Mouse (Mus musculus): ENCODE data around the gene Hp.

Hp gene

DNA sequence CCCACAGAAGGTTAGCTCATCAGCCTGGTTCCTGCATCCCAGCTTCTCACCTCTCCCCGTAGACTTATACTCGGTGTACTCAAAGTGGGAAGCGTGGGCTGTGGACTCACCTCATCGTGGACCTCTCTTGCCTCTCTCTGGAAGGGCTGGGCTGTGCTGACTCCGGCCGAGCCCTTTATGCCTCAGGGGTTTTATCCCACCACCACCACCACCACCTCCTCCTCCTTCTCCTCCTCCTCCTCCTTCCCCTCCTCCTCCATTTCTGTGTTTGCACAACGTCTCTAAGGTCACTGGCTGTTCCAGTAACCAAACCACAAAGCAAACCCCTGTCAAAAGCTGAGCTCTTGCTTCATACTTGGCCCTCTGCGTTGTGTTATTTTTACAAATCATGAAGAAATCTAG, at the start of gene Hp:
Hp (minus strand) TSS at position 273 of the 402 bp plus-strand sequence.
- in situ Hi-C loops (cut with MboI; ENCODE audit: unreplicated experiment in 2 of 2): no loop called here

DNA sequence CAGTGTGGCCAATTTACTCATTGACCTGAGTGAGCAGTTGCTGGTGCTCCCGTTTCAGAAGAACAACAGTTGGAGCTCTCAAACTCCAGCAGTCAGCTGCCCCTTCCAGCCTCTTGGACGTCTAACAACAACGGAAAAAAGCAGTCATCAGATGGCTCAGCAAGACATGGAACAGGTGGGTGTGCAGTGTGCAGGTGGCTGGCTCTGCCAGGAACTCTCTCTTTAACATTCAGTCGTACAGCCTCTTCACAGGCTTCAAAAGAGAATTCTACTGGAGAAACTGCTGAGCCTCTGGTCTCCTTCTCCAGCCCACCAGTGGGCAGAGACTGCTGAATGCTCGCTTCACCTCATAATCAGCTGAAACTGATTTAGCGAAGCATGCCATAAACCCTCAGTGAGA, 49.7 kb upstream of the Hp start:
- in situ Hi-C loops (cut with MboI; ENCODE audit: unreplicated experiment in 2 of 2): no loop called here

DNA sequence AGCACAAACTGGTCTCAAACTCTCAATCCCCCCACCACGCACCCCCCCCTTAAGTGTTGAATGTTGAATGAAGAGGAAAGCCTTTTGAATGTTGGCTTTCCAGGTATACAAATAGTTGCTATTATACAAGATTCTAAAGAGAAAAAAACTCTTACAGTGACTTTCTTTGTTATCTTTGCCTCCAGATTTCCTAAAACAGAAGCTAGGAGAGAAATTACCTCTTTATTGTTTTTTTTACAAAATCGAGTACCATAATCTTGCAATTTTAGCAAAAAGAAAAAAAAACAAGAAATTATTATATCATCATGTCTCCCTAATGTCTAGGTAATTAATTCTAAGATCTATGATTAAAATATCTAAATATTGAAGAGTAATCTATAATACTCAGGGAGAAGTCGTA, 36.6 kb upstream of the Hp start:
- in situ Hi-C loops (cut with MboI; ENCODE audit: unreplicated experiment in 2 of 2): no loop called here

DNA sequence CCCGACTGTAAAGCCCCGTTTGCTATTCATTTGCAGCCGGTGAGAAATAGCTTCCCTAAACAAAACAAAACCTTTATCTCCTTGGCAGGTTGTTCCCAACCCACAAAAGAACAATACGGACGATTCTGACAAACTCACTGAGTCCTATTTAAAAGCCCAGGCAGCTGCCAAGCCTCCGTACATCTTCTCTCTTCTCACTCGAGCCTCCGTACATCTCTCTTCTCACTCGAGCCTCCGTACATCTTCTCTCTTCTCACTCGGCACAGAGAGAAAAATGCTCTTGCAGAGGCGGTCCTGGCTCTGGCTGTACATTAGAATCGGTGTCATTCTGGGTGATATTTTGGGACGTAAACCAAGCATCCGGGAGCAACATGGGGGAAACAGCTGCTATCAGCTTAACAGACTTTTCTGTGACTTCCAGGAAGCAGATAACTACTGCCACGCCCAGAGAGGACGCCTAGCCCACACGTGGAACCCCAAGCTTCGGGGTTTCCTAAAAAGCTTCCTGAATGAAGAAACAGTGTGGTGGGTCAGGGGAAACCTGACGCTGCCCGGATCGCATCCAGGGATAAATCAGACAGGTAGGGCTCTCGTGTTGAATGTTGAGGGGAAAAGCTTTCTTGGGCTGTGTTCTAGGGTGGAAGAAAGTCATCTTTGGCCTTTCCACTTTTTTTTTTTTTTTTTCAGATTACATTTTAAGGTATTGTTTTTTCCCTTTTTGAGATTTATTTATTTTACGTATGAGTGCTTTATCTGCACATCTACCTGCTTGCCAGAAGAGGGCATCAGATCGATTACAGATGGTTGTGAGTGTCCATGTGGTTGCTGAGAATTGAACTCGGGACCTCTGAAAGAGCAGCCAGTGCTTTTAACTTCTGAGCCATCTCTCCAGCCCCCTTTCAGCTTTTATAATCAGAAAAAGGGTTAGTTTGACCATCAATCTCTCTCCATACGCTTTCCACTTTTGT, 35.6 kb upstream of the Hp start, which contains the start of gene Pkd1l3:
Pkd1l3 (plus strand) TSS at position 275 of the 968 bp plus-strand sequence.
- in situ Hi-C loops (cut with MboI; ENCODE audit: unreplicated experiment in 2 of 2): loop anchor here in 1 of 2 experiments (5.0 kb wide), 1 partner anchor 78 kb away; the partner anchor contains the start of gene Ist1

DNA sequence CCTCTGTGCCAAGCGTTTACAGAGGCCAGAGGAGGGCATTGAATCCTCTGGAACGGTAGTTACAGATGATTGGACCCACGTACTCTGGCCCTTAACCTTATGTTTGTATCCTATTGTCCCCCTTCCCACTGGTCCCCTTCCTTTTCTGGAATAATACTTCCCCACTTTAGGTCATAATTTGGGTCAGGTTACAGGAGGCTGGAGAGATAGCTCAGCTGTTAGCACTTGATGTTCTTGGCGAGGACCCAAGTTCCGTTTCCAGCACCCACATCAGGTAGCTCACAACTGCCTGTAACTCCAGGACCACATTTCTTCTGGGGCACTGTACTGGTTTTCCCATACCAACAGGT, 30.2 kb upstream of the Hp start:
- in situ Hi-C loops (cut with MboI; ENCODE audit: unreplicated experiment in 2 of 2): loop anchor here (5.0 kb wide), 1 partner anchor 42 kb away; the partner anchor contains the start of genes Dhx38 (in 2 of the 2) and Txnl4b (in 2 of the 2)

DNA sequence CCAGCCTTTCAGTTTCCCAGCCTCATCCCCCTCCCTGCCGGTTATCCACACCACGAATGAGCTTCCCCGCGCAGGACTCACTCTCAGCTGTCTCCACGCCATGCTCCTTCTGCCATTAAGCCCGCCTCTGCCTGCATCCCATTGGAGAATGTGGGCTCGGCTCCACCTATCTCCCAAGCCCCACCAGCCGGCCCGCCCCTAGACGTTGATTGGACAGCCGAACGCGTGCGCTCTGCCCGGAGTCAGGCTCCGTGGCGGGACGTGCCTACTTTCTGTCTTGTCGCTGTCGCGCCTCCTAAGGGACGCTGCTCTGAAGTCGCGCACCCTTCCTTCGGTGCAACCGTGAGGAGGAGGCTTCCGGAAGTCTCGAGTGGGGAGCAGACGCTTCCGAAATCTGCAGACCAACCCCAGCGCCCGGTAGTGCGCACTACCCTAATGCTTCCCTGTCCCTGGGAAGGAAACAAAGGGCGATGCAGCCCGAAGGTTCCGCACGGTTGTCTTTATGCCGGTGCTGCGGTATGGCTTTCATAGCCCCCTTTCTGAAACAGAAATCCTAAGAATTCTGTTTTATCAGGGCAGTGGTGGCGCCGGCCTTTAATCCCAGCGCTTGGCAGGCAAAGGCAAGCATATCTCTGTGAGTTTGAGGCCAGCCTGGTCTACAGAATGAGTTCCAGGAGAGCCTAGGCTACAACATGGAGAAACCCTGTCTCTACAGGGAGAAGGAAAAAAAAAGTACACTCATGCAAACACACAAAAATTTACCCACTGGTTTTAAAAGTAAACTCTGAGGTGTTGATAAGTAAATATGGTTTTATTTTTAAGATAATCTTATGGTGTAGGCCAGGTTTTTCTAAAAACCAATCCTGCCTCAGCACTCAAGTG, 29.5 kb upstream of the Hp start, which contains the start of gene Dhodh:
Dhodh (minus strand) TSS at position 403 of the 882 bp plus-strand sequence.
- in situ Hi-C loops (cut with MboI; ENCODE audit: unreplicated experiment in 2 of 2): loop anchor here (5.0 kb wide), 1 partner anchor 41 kb away; the partner anchor contains the start of genes Dhx38 (in 2 of the 2) and Txnl4b (in 2 of the 2)

DNA sequence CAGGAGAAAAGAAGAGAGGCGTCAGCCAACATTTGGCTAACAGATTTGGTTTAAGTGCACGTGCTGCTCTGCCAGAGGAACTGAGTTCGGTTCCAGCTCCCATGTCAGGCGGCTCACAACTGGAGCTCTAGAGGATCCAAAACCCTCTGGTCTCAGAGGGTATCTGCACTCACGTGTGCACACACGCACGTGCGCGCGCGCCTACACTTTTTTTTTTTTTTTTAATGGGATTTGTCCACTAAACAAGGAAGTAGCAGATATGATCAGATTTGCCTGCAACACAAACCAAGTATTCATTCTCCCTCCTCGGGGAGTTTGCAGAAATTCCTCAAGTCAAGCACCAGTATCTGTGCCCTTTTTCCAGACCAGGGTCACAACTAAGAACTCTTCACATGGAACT, 28.7 kb upstream of the Hp start:
- in situ Hi-C loops (cut with MboI; ENCODE audit: unreplicated experiment in 2 of 2): loop anchor here (5.0 kb wide), 1 partner anchor 40 kb away; the partner anchor contains the start of genes Dhx38 (in 2 of the 2) and Txnl4b (in 2 of the 2)

DNA sequence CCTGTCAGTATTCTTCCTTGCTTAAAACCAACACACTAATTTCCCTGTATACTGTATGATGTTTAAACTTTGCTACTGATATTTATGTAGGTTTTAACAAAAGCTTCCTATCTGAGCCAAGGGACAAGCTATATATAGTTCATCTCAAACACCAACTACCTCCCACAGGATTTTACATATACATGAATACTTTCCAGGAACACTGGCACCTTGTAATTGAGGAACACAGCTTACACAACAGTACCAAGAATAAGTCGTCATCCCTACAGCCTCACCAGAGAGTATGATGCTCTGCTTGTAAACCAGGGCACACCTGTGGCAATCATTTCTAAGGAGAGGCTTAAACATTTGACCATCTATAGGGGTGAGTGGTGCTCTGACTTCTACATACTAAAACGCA, 27.8 kb upstream of the Hp start:
- in situ Hi-C loops (cut with MboI; ENCODE audit: unreplicated experiment in 2 of 2): loop anchor here (5.0 kb wide), 1 partner anchor 39 kb away; the partner anchor contains the start of genes Dhx38 (in 2 of the 2) and Txnl4b (in 2 of the 2)

DNA sequence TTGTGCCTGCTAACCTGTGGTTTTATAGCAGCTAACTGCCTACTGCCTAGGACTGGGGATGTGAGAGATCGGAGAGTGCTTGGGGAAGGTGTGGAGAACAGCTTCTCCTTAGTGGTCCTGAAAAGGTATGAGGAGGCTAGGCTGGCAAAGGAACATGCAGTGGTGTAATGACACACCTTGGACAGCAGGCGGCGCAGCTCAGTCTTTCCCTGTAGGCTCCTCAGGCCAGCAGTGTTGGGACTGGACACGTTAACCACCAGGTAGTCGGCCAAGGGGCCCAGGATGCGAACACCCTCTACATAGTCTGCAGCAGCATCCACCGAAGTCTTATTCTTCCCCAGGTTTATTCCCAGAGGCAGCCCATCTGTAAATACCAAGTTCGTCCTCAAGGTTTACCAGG, 16.9 kb upstream of the Hp start:
- in situ Hi-C loops (cut with MboI; ENCODE audit: unreplicated experiment in 2 of 2): loop anchor here in 1 of 2 experiments (10.0 kb wide), 1 partner anchor 339 kb away; no protein-coding TSS in a partner anchor

DNA sequence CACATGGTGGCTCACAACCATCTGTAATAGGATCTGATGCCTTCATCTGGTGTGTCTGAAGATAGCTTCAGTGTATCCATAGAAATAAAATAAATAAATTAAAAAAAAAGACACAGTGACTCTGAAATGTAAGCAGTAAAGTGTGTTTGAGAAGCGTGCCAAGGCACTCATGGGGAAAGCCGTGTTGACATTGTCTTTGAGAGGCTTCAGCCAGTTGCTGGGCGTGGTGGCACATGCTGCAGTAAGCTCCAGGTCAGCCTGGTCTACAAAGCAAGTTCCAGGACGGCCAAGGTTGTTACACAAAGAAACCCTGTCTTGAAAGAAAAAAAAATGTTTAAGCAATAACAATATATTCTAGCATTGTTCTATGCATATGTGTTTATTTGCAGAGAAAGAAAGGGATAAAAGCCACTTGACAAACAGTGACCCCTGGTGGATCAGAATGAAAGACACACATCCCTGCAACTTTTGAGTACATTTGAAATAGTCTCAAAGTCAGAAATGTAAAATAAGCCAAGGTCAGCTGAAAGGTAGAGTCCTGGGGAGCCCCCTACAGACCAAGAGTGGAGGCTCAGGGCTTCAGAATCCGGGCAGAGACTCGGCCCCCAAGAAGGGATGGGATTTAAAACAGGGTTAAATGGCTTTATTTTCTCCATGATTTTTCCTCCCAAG, 14.3 kb upstream of the Hp start:
- in situ Hi-C loops (cut with MboI; ENCODE audit: unreplicated experiment in 2 of 2): loop anchor here in 1 of 2 experiments (10.0 kb wide), 1 partner anchor 342 kb away; no protein-coding TSS in a partner anchor

DNA sequence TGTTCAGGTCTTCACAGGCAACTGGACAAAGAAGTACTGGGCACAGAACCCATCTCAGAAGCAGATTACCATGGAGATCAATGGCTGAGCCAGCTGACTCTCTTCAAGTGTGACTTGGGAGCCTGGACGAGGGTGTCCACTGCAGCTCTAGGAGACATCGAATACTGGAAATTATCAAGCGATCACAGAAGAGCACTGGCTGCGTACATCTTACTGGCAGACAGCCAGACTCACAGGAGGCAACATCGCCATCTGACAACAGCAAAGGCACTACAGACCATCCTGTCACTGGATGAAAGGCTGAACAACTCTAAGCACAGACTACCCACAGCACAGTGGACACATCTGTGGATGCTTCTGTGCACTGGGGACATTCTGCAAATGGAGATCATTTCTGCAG, 13.2 kb upstream of the Hp start:
- in situ Hi-C loops (cut with MboI; ENCODE audit: unreplicated experiment in 2 of 2): loop anchor here in 1 of 2 experiments (10.0 kb wide), 1 partner anchor 343 kb away; no protein-coding TSS in a partner anchor

DNA sequence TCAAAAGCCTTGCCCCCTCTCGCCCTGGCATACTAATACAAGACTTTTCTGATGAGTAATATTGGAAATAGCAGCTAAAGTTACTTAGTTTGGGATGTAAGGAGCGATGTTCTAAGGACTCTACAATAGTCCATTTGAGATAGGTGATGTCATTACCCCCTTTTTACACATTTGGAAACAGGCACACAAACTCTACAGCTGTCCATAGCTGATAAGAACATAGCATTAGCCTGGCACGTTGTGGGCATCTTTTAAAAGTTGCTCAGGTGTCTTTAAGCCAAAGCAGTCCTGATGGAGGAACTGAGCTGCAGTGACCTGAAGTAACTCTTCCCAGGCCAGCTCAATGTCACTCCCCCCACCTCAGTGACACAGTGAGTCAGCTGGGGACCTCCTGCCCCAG, 12.4 kb upstream of the Hp start:
- in situ Hi-C loops (cut with MboI; ENCODE audit: unreplicated experiment in 2 of 2): loop anchor here in 1 of 2 experiments (10.0 kb wide), 1 partner anchor 343 kb away; no protein-coding TSS in a partner anchor

DNA sequence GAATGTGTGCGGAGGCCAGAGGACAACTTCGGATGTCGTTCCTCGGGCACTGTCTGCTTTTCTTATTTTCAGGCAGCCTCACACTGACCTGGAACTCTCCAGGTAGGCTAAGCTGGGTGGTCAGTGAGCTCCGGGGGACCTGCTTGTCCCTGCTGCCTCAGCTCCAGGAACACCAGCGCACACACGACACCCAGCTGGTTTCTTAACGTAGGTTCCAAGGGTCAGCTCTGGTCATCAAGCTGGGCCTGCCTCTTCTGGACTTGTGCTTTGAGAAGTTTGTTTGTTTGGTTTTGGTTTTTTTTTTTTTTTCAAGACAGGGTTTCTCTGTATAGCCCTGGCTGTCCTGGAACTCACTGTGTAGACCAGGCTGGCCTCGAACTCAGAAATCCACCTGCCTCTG, 11.9 kb upstream of the Hp start:
- in situ Hi-C loops (cut with MboI; ENCODE audit: unreplicated experiment in 2 of 2): loop anchor here in 1 of 2 experiments (10.0 kb wide), 1 partner anchor 344 kb away; no protein-coding TSS in a partner anchor

DNA sequence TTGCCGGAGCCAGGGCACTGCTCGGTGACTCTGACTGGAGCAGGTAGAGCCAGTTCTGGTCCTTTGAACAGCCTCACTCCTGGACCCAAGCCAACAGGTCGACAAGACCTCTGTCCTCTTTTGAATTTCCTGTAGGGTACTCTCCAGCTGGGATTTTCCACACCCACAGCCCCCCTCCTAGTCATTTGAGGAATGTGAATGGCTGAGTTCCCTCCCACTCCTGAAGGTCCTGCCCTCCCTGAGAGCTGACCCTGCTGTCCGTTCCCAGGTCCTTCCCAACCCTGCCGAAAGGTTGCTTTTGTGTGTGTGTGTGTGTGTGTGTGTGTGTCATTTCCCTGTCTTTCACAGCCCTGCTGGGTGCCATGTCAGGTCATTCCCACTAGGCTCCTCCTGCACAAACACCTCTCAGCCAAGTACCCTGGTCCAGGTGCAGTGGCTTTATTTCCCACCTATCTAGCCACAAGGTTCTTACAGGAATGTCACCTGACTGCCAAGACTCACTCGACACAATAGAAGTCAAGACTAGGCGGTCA, 8.1 kb upstream of the Hp start:
- in situ Hi-C loops (cut with MboI; ENCODE audit: unreplicated experiment in 2 of 2): no loop called here

DNA sequence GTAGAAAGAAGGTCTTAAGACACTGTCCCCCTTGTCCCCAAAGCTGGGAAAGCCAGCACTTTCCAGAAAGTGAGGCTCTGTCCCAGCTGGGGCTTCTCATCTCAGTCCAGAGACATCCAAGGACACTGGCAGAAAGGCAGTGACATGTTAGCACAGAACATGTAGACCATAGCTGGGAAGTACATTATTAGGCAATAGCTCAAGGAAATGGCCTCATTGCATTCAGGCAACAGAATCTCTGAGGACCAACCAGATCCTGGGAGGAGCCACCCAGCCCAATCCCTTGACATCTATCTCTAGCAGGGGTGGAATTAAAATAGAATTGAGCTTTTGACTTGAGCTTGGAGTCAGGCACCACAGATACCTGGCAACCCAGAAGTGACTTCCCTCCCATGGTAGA, 6.7 kb upstream of the Hp start:
- in situ Hi-C loops (cut with MboI; ENCODE audit: unreplicated experiment in 2 of 2): no loop called here

DNA sequence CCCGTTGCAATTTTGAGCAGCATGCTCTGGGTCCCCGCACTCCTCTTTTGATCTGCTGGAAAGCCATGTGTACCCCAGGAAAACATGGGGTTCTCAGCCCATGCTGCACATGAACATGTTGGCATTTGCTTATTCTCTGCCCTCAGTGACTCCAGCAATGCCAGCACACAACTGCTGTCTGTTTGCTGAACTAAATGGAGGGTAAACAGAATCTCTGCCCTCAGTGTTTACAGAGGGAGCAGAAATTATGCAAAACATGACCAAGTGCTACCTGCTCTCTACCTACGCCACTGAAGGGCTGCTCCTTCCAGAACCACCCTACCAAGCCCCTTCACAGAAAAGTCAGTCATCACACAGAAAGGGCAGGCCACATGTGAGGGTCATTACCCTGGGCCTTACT, 5.9 kb upstream of the Hp start:
- in situ Hi-C loops (cut with MboI; ENCODE audit: unreplicated experiment in 2 of 2): no loop called here

DNA sequence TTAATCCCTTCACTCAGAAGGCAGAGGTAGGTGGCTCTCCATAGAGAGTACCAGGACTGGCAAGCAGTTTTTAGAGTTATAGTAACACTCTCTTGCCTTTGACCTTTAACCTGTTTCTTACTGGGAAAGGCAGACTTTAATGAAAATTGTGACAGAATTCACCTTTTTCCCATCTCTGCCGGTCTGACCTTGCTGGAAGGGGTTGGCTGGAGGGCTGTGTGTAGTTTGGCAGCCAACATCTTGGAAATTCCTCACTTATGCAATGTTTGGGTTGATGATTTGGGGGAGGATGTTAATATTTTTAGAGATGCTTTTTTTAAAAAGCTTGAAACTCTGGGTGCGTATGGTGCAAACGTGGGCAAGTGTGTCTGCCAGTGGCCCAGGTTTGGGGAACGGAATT, 5.3 kb upstream of the Hp start:
- in situ Hi-C loops (cut with MboI; ENCODE audit: unreplicated experiment in 2 of 2): no loop called here

DNA sequence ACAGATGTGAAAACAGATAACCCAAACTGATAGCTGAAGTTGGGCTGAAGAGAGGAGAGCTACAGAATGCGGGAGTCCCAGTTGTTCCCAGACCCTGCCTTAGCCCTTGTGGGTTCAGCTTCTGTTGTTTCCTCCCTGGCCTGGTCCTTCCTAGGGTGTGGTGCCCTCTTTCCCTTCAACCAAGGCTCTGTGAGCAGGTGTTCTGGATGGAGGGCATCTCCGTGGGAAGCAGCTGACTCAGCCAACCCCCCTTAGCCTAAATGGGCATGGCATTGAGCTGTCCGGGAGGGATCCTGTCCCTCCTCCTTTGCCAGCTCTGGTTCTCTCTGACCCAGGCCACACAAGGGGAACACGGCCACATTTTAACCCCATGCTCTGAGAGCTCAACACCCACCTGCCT, 2.7 kb downstream of the Hp start:
- in situ Hi-C loops (cut with MboI; ENCODE audit: unreplicated experiment in 2 of 2): no loop called here

DNA sequence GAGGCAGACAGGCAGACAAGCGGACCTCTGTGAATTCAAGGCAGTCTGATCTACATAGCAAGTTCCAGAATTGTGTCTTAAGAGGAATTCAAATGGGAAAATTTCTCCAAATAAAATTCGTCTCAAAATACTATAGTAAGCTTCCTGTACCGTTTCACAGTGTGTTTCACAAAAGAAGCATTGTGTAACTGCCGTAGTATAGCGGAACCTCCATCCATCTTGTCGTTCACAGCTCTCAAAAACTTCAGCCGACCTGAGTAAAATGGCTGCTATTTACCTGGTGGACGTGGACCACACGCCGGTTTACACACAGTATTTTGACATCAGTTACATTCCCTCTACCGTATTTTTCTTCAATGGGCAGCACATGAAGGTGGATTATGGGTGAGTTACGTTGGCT, 7.8 kb downstream of the Hp start:
- in situ Hi-C loops (cut with MboI; ENCODE audit: unreplicated experiment in 2 of 2): loop anchor here (25.0 kb wide), 2 partner anchors 641 to 1041 kb away; partner anchors contain the start of genes Cmtr2 (in 2 of the 2) and Vac14 (in 1 of the 2)
